In genomic region chr10:81560719-81561459, GRCm38 (mm10) we compare ENCODE assay signal across 8 mouse cellular contexts. TPM values are rescaled to one million over a fixed set of nuclear protein-coding genes. Genes with fewer than 3 reads are reported as not detected.
DNase-seq lines count a peak whose midpoint lies in the region; ATAC-seq and TF ChIP-seq lines count a peak whose summit lies in the region.

No protein-coding gene starts in this region.

- H3K9me3 ChIP-seq in heart, embryonic 10.5 days: no peaks in the 10 kb centered on the region
- no peaks in the 10 kb centered on the region for H3K9me3 ChIP-seq in intestine, embryonic 14.5 days (ENCODE audit: control insufficient read depth, low read length)
- H3K9me3 ChIP-seq in liver, postnatal 0 days (ENCODE audit: low read length): no peaks in the 10 kb centered on the region
- no peaks in the 10 kb centered on the region for H3K9me3 ChIP-seq in neural tube, embryonic 13.5 days

- peaks cover 62% of the 10 kb centered on the region for H3K4me1 ChIP-seq in heart, embryonic 10.5 days
- peaks cover 35% of the 10 kb centered on the region for H3K4me1 ChIP-seq in intestine, embryonic 14.5 days (replicated peaks; ENCODE audit: control insufficient read depth, insufficient read depth, low read length)
- H3K4me1 ChIP-seq in liver, postnatal 0 days (ENCODE audit: insufficient read depth): peaks cover 39% of the 10 kb centered on the region
- H3K4me1 ChIP-seq in neural tube, embryonic 13.5 days (replicated peaks): peaks cover 58% of the 10 kb centered on the region

- H3K4me2 ChIP-seq in intestine, embryonic 14.5 days (ENCODE audit: low read length): peak overlapping the region; percentile 88
- H3K4me2 ChIP-seq in liver, postnatal 0 days (ENCODE audit: low read depth, low read length): peak overlapping the region; percentile 79
- H3K4me2 ChIP-seq in neural tube, embryonic 13.5 days: peak overlapping the region; percentile 94

- intact Hi-C loops in heart, postnatal 36 days (cut with DNase I): loop anchor here (5.0 kb wide), 1 partner anchor 41 kb away; the partner anchor contains the start of gene Tle6
- intact Hi-C loops in left cerebral cortex, postnatal 4 days (cut with DNase I): no loop called here

- H3K27ac ChIP-seq in heart, embryonic 10.5 days: peak overlapping the region; percentile 98
- peak overlapping the region; percentile 90 for H3K27ac ChIP-seq in intestine, embryonic 14.5 days (ENCODE audit: low read depth)
- H3K27ac ChIP-seq in liver, postnatal 0 days (ENCODE audit: low read depth): peak overlapping the region; percentile 93
- peak overlapping the region; percentile 91 for H3K27ac ChIP-seq in neural tube, embryonic 13.5 days (replicated peaks)

- TF ChIP-seq EP300 in liver, postnatal 0 days (IDR thresholded peaks at IDR 0.05; ENCODE audit: low read depth): no peak

- peaks cover 13% of the 10 kb centered on the region; the same call in 1 of the 2 replicates for H3K27me3 ChIP-seq in heart, embryonic 10.5 days (ENCODE audit: insufficient read depth, poor library complexity, severe bottlenecking)
- no peaks in the 10 kb centered on the region for H3K27me3 ChIP-seq in intestine, embryonic 14.5 days (replicated peaks; ENCODE audit: control insufficient read depth, insufficient read depth, low read length)
- no peaks in the 10 kb centered on the region for H3K27me3 ChIP-seq in liver, postnatal 0 days (ENCODE audit: insufficient read depth, low read length)
- peaks cover 14% of the 10 kb centered on the region for H3K27me3 ChIP-seq in neural tube, embryonic 13.5 days

- no peak for DNase-seq in heart, embryonic 10.5 days (ENCODE audit: low spot score)
- no peak for DNase-seq in heart, postnatal 36 days
- no peak for DNase-seq in intestine, embryonic 14.5 days (ENCODE audit: low spot score)
- peak; percentile 74 for DNase-seq in liver, postnatal 0 days
- DNase-seq in layer of hippocampus, postnatal 10 days (ENCODE audit: low spot score in 2 of 2): no peak
- no peak for DNase-seq in left cerebral cortex, postnatal 4 days

- H3K36me3 ChIP-seq in heart, embryonic 10.5 days: peaks cover 49% of the 10 kb centered on the region
- peaks cover 30% of the 10 kb centered on the region for H3K36me3 ChIP-seq in intestine, embryonic 14.5 days (ENCODE audit: control insufficient read depth, insufficient read depth, low read length)
- peaks cover 33% of the 10 kb centered on the region for H3K36me3 ChIP-seq in liver, postnatal 0 days (replicated peaks; ENCODE audit: insufficient read depth, low read length)
- H3K36me3 ChIP-seq in neural tube, embryonic 13.5 days: peaks cover 41% of the 10 kb centered on the region

- TF ChIP-seq CTCF in liver, postnatal 0 days (IDR thresholded peaks at IDR 0.05; ENCODE audit: low read depth): no peak

- peak; percentile 35; the same call in 1 of the 2 replicates for ATAC-seq in erythroblast, adult 5-6 weeks (replicated peaks; ENCODE audit: low FRiP score, poor library complexity, severe bottlenecking)
- ATAC-seq in intestine, embryonic 14.5 days (replicated peaks; ENCODE audit: low FRiP score, low TSS enrichment, low read depth): peak; percentile 9; the same call in 1 of the 2 replicates
- peak; percentile 35 for ATAC-seq in liver, postnatal 0 days
- ATAC-seq in neural tube, embryonic 13.5 days (ENCODE audit: low read depth): no peak

- WGBS in heart, embryonic 10.5 days: 13% methylated on average over 16 of the region's 16 CpGs
- WGBS in intestine, embryonic 14.5 days: 8% methylated on average over 16 of the region's 16 CpGs
- WGBS in liver, postnatal 0 days (ENCODE audit: insufficient replicate concordance): 2% methylated on average over 15 of the region's 16 CpGs
- WGBS in neural tube, embryonic 13.5 days: 17% methylated on average over 16 of the region's 16 CpGs

- peak overlapping the region; percentile 91 for H3K4me3 ChIP-seq in heart, embryonic 10.5 days
- peak overlapping the region; percentile 76 for H3K4me3 ChIP-seq in intestine, embryonic 14.5 days (ENCODE audit: low read depth, low read length)
- H3K4me3 ChIP-seq in liver, postnatal 0 days (ENCODE audit: low read depth, low read length): peak overlapping the region; percentile 90
- H3K4me3 ChIP-seq in neural tube, embryonic 13.5 days: peak overlapping the region; percentile 94

- H3K9ac ChIP-seq in intestine, embryonic 14.5 days (ENCODE audit: low read length): peak overlapping the region; percentile 96
- H3K9ac ChIP-seq in liver, postnatal 0 days (replicated peaks): peak overlapping the region; percentile 91
- peak overlapping the region; percentile 98 for H3K9ac ChIP-seq in neural tube, embryonic 13.5 days

RNA-seq across cellular contexts. Expression of gene Aes, which starts 1.6 kb away (rescaled TPM):
- polyA plus RNA-seq in heart, embryonic 10.5 days (2016; fragmentation: Nextera tagmentation; extraction: Ambion mirVana): 467 and 523 TPM in 2 replicates
- 1,000 to 10,000 TPM in 1 of 2 experiments, 100 to 1,000 TPM in 1; 977 to 1,076 TPM for total RNA-seq in heart, postnatal 36 days (2021)
- 68.5 and 77.8 TPM in 2 replicates for total RNA-seq in erythroblast, adult 5-6 weeks (2015; ENCODE audit: low replicate concordance)
- total RNA-seq in erythroblast, adult 5-6 weeks (2017; ENCODE audit: low replicate concordance): 31.4 and 81.9 TPM in 2 replicates
- polyA plus RNA-seq in intestine, embryonic 14.5 days (2014; fragmentation: Nextera tagmentation; extraction: Ambion mirVana): 395 and 515 TPM in 2 replicates
- polyA plus RNA-seq in liver, postnatal 0 days (2015; fragmentation: Nextera tagmentation; extraction: Ambion mirVana): 256 and 266 TPM in 2 replicates
- 572 and 635 TPM in 2 replicates for polyA plus RNA-seq in neural tube, embryonic 13.5 days (2015; fragmentation: Nextera tagmentation; extraction: Ambion mirVana)
- 100 to 1,000 TPM; 582 to 612 TPM for total RNA-seq in layer of hippocampus, postnatal 10 days (2021)
- total RNA-seq in left cerebral cortex, postnatal 4 days (2021): 100 to 1,000 TPM; 474 to 479 TPM

RNA-seq across cellular contexts. Expression of gene Tle2, which starts 13.5 kb away (rescaled TPM):
- polyA plus RNA-seq in heart, embryonic 10.5 days (2016; fragmentation: Nextera tagmentation; extraction: Ambion mirVana): 17.4 and 18.3 TPM in 2 replicates
- total RNA-seq in heart, postnatal 36 days (2021): 10 to 100 TPM in 1 of 2 experiments, 1 to 10 TPM in 1; 7.5 to 11.5 TPM
- total RNA-seq in erythroblast, adult 5-6 weeks (2015; ENCODE audit: low replicate concordance): not detected in 2 replicates
- not detected in 2 replicates for total RNA-seq in erythroblast, adult 5-6 weeks (2017; ENCODE audit: low replicate concordance)
- 15.8 and 17.8 TPM in 2 replicates for polyA plus RNA-seq in intestine, embryonic 14.5 days (2014; fragmentation: Nextera tagmentation; extraction: Ambion mirVana)
- 1.2 and 2.2 TPM in 2 replicates for polyA plus RNA-seq in liver, postnatal 0 days (2015; fragmentation: Nextera tagmentation; extraction: Ambion mirVana)
- 31.1 and 32.9 TPM in 2 replicates for polyA plus RNA-seq in neural tube, embryonic 13.5 days (2015; fragmentation: Nextera tagmentation; extraction: Ambion mirVana)
- total RNA-seq in layer of hippocampus, postnatal 10 days (2021): 10 to 100 TPM; 25.6 to 26.6 TPM
- total RNA-seq in left cerebral cortex, postnatal 4 days (2021): 10 to 100 TPM; 34.0 to 44.5 TPM

RNA-seq across cellular contexts. Expression of gene Gna11, which starts 15.9 kb away (rescaled TPM):
- polyA plus RNA-seq in heart, embryonic 10.5 days (2016; fragmentation: Nextera tagmentation; extraction: Ambion mirVana): 73.2 and 79.1 TPM in 2 replicates
- total RNA-seq in heart, postnatal 36 days (2021): 10 to 100 TPM; 50.7 to 51.7 TPM
- 1.9 and 2.1 TPM in 2 replicates for total RNA-seq in erythroblast, adult 5-6 weeks (2015; ENCODE audit: low replicate concordance)
- total RNA-seq in erythroblast, adult 5-6 weeks (2017; ENCODE audit: low replicate concordance): 5.9 and 10.9 TPM in 2 replicates
- polyA plus RNA-seq in intestine, embryonic 14.5 days (2014; fragmentation: Nextera tagmentation; extraction: Ambion mirVana): 145 and 171 TPM in 2 replicates
- 18.3 and 19.2 TPM in 2 replicates for polyA plus RNA-seq in liver, postnatal 0 days (2015; fragmentation: Nextera tagmentation; extraction: Ambion mirVana)
- 78.8 and 81.6 TPM in 2 replicates for polyA plus RNA-seq in neural tube, embryonic 13.5 days (2015; fragmentation: Nextera tagmentation; extraction: Ambion mirVana)
- 100 to 1,000 TPM; 124 to 125 TPM for total RNA-seq in layer of hippocampus, postnatal 10 days (2021)
- 100 to 1,000 TPM; 116 to 117 TPM for total RNA-seq in left cerebral cortex, postnatal 4 days (2021)

RNA-seq across cellular contexts. Expression of gene Gna15, which starts 36.9 kb away (rescaled TPM):
- 2.8 and 4.8 TPM in 2 replicates for polyA plus RNA-seq in heart, embryonic 10.5 days (2016; fragmentation: Nextera tagmentation; extraction: Ambion mirVana)
- under 1 TPM; 0.73 to 0.78 TPM for total RNA-seq in heart, postnatal 36 days (2021)
- 2.1 and 12.1 TPM in 2 replicates for total RNA-seq in erythroblast, adult 5-6 weeks (2015; ENCODE audit: low replicate concordance)
- total RNA-seq in erythroblast, adult 5-6 weeks (2017; ENCODE audit: low replicate concordance): 6.3 and 14.8 TPM in 2 replicates
- polyA plus RNA-seq in intestine, embryonic 14.5 days (2014; fragmentation: Nextera tagmentation; extraction: Ambion mirVana): 0.73 and 0.84 TPM in 2 replicates
- polyA plus RNA-seq in liver, postnatal 0 days (2015; fragmentation: Nextera tagmentation; extraction: Ambion mirVana): 4.0 and 4.4 TPM in 2 replicates
- polyA plus RNA-seq in neural tube, embryonic 13.5 days (2015; fragmentation: Nextera tagmentation; extraction: Ambion mirVana): 1.3 and 1.9 TPM in 2 replicates
- 1 to 10 TPM; 1.9 to 3.2 TPM for total RNA-seq in layer of hippocampus, postnatal 10 days (2021)
- 1 to 10 TPM; 1.1 to 1.6 TPM for total RNA-seq in left cerebral cortex, postnatal 4 days (2021)

RNA-seq across cellular contexts. Expression of gene Tle6, which starts 40.0 kb away (rescaled TPM):
- 29.0 and 33.9 TPM in 2 replicates for polyA plus RNA-seq in heart, embryonic 10.5 days (2016; fragmentation: Nextera tagmentation; extraction: Ambion mirVana)
- total RNA-seq in heart, postnatal 36 days (2021): 1 to 10 TPM; 7.5 to 8.5 TPM
- 1.7 and 2.7 TPM in 2 replicates for total RNA-seq in erythroblast, adult 5-6 weeks (2015; ENCODE audit: low replicate concordance)
- not detected in 2 replicates for total RNA-seq in erythroblast, adult 5-6 weeks (2017; ENCODE audit: low replicate concordance)
- polyA plus RNA-seq in intestine, embryonic 14.5 days (2014; fragmentation: Nextera tagmentation; extraction: Ambion mirVana): 15.0 and 21.3 TPM in 2 replicates
- 2.9 and 3.0 TPM in 2 replicates for polyA plus RNA-seq in liver, postnatal 0 days (2015; fragmentation: Nextera tagmentation; extraction: Ambion mirVana)
- 4.9 and 6.2 TPM in 2 replicates for polyA plus RNA-seq in neural tube, embryonic 13.5 days (2015; fragmentation: Nextera tagmentation; extraction: Ambion mirVana)
- 1 to 10 TPM; 1.7 to 2.4 TPM for total RNA-seq in layer of hippocampus, postnatal 10 days (2021)
- 1 to 10 TPM; 2.2 to 3.2 TPM for total RNA-seq in left cerebral cortex, postnatal 4 days (2021)

Comparison
In these comparisons a context has a peak if more than half of its experiments do, and no peak if none do; other contexts are left out.
1. RNA of gene Aes, which starts 1.6 kb away (total RNA-seq): 977 to 1,076 TPM in heart, postnatal 36 days, 582 to 612 TPM in layer of hippocampus, postnatal 10 days and 474 to 479 TPM in left cerebral cortex, postnatal 4 days; 31.4 to 81.9 TPM in erythroblast, adult 5-6 weeks; every median in the first group is over 4 times any median in the second.
2. RNA of gene Tle2, which starts 13.5 kb away (total RNA-seq): 34.0 to 44.5 TPM in left cerebral cortex, postnatal 4 days, 25.6 to 26.6 TPM in layer of hippocampus, postnatal 10 days and 7.5 to 11.5 TPM in heart, postnatal 36 days; not detected in erythroblast, adult 5-6 weeks; every median in the first group is over 4 times any median in the second.
3. RNA of gene Gna11, which starts 15.9 kb away (total RNA-seq): 124 to 125 TPM in layer of hippocampus, postnatal 10 days, 116 to 117 TPM in left cerebral cortex, postnatal 4 days and 50.7 to 51.7 TPM in heart, postnatal 36 days; 1.9 to 10.9 TPM in erythroblast, adult 5-6 weeks; every median in the first group is over 4 times any median in the second.
4. Peak in every context shown above with its lines, with median percentiles within 50 percentile points of each other: H3K27ac ChIP-seq, H3K4me3 ChIP-seq, H3K4me2 ChIP-seq and H3K9ac ChIP-seq.